Mouse (Mus musculus) frontal cortex, postnatal 10 days (tissue): ENCODE results near the gene Chst14.

Source experiments
- DNase-seq, 2 experiments: peaks; one replicate each; pipeline ENCODE4 v3.0.0; 2022; ENCODE audit warnings: low spot score in 2 of 2, mixed read lengths in 1 of 2

Gene Chst14

GRCm38 (mm10) chr2:118963676-118964012 is 37.3 kb downstream of the Chst14 start:
- DNase-seq: no peak

- DNase-seq: no peak
Observed at GRCm38 (mm10) chr2:118969585-118970147, 43.4 kb downstream of the Chst14 start.

- DNase-seq: no peak
Observed at GRCm38 (mm10) chr2:118972048-118972447, 45.8 kb downstream of the Chst14 start.

- peak; percentile 67 to 85 for DNase-seq
Observed at GRCm38 (mm10) chr2:118972687-118973376, 46.5 kb downstream of the Chst14 start.

GRCm38 (mm10) chr2:118975855-118976254 is 49.6 kb downstream of the Chst14 start:
- no peak for DNase-seq

- DNase-seq: peak; percentile 63 to 83
Observed at GRCm38 (mm10) chr2:118976282-118976929, 50.1 kb downstream of the Chst14 start.

GRCm38 (mm10) chr2:118976941-118977340 is 50.6 kb downstream of the Chst14 start:
- no peak for DNase-seq

- DNase-seq: no peak
Observed at GRCm38 (mm10) chr2:118978064-118978463, 51.8 kb downstream of the Chst14 start.
